Mouse (Mus musculus) midbrain, embryonic 12.5 days (tissue): ENCODE measurements around the gene Atxn1. TPM values are rescaled to one million over a fixed set of nuclear protein-coding genes. Genes with fewer than 3 reads are reported as not detected.

ENCODE experiments used
- ATAC-seq: fragments of 200-750 bp; cut with Nextera tagmentation; 2 replicates; pipeline ENCODE4 v1.8.0; 2017; ENCODE audit warnings: low read depth, moderate TSS enrichment, moderate library complexity; ENCODE audit not compliant: low FRiP score
- H3K27ac ChIP-seq: fragments of 300-500 bp; sonication (generic); replicated peaks from 2 replicates; pipeline ENCODE4 v1.5.1; 2016; ENCODE audit warnings: mild to moderate bottlenecking
- H3K27me3 ChIP-seq: fragments of 300-500 bp; sonication (generic); 2 replicates; pipeline ENCODE4 v1.6.1; 2016; ENCODE audit warnings: mild to moderate bottlenecking
- H3K36me3 ChIP-seq: fragments of 300-500 bp; sonication (generic); 2 replicates; pipeline ENCODE4 v1.6.1; 2016
- H3K4me1 ChIP-seq: fragments of 300-500 bp; sonication (generic); 2 replicates; pipeline ENCODE4 v1.6.1; 2016
- H3K4me2 ChIP-seq: fragments of 300-500 bp; sonication (generic); replicated peaks from 2 replicates; pipeline ENCODE4 v1.6.1; 2016; ENCODE audit warnings: mild to moderate bottlenecking, moderate library complexity
- H3K4me3 ChIP-seq: fragments of 300-500 bp; sonication (generic); 2 replicates; pipeline ENCODE4 v1.5.1; 2016; ENCODE audit warnings: mild to moderate bottlenecking
- H3K9ac ChIP-seq: fragments of 300-500 bp; sonication (generic); replicated peaks from 2 replicates; pipeline ENCODE4 v1.6.1; 2016; ENCODE audit warnings: mild to moderate bottlenecking, moderate library complexity
- H3K9me3 ChIP-seq: fragments of 300-500 bp; sonication (generic); 2 replicates; pipeline ENCODE4 v1.6.1; 2016; ENCODE audit warnings: mild to moderate bottlenecking
- WGBS: fragments of 180-500 bp; shearing (Covaris S2); methylation state at CpG from one replicate; pipeline ENCODE4 v1.1.7; 2016; 5-methylcytosine and 5-hydroxymethylcytosine counted together
- polyA plus RNA-seq: library from polyadenylated mRNA; unstranded; fragments of >200 nt; fragmentation: Nextera tagmentation; extraction: Ambion mirVana; gene quantifications from 2 replicates; pipeline ENCODE4 v1.2.1, GENCODE M21; 2016

The Atxn1 gene
- polyA plus RNA-seq, 1 experiment from 2014 or later, result 4.2 TPM

GRCm38 (mm10) chr13:45866615-45867245 is 98.1 kb downstream of the Atxn1 start:
- H3K9me3 ChIP-seq, result no peaks in the 10 kb centered on the region
- no peak overlapping the region for H3K4me3 ChIP-seq
- 95% methylated on average over 8 of the region's 8 CpGs for WGBS
- no peak overlapping the region for H3K9ac ChIP-seq
- H3K27ac ChIP-seq, result no peak overlapping the region
- H3K4me2 ChIP-seq, result no peak overlapping the region
- ATAC-seq, result no peak
- peaks cover 52% of the 10 kb centered on the region for H3K27me3 ChIP-seq
- 0 out of 2 replicates have a peak, but pooled peaks cover 1% of the 10 kb centered on the region for H3K4me1 ChIP-seq
- no peaks in the 10 kb centered on the region for H3K36me3 ChIP-seq

- ATAC-seq, result no peak
- 92% methylated on average over 10 of the region's 10 CpGs for WGBS
- Histone ChIP-seq H3K36me3 (no peaks in the 10 kb centered on the region), H3K9ac (no peak overlapping the region), H3K9me3 (no peaks in the 10 kb centered on the region), H3K27me3 (peaks cover 56% of the 10 kb centered on the region), H3K4me3 (no peak overlapping the region), H3K4me1 (peaks cover 11% of the 10 kb centered on the region; the same call in 1 of the 2 replicates), H3K27ac (no peak overlapping the region), H3K4me2 (no peak overlapping the region)
Observed at GRCm38 (mm10) chr13:45865620-45866019, 99.2 kb downstream of the Atxn1 start.

- Histone ChIP-seq H3K27ac (no peak overlapping the region), H3K36me3 (no peaks in the 10 kb centered on the region), H3K9ac (no peak overlapping the region), H3K4me2 (no peak overlapping the region), H3K9me3 (no peaks in the 10 kb centered on the region), H3K27me3 (peaks cover 71% of the 10 kb centered on the region), H3K4me1 (peaks cover 17% of the 10 kb centered on the region; the same call in 1 of the 2 replicates), H3K4me3 (no peak overlapping the region)
- no peak for ATAC-seq
- WGBS, result 89% methylated on average over 8 of the region's 8 CpGs
Observed at GRCm38 (mm10) chr13:45863779-45864178, 101.0 kb downstream of the Atxn1 start.

- H3K4me1 ChIP-seq, result peaks cover 17% of the 10 kb centered on the region; the same call in 1 of the 2 replicates
- H3K4me3 ChIP-seq, result no peak overlapping the region
Observed at GRCm38 (mm10) chr13:45861885-45862605, 102.8 kb downstream of the Atxn1 start.

GRCm38 (mm10) chr13:45861098-45861580 is 103.7 kb downstream of the Atxn1 start:
- Histone ChIP-seq H3K27me3 (peaks cover 69% of the 10 kb centered on the region), H3K27ac (no peak overlapping the region)

More at GRCm38 (mm10) chr13:45861885-45862605, 102.8 kb downstream of the Atxn1 start:
- ATAC-seq, result no peak
- no peaks in the 10 kb centered on the region for H3K9me3 ChIP-seq
- H3K27me3 ChIP-seq, result peaks cover 71% of the 10 kb centered on the region
- no peaks in the 10 kb centered on the region for H3K36me3 ChIP-seq
- H3K27ac ChIP-seq, result no peak overlapping the region
- no peak overlapping the region for H3K9ac ChIP-seq
- WGBS, result 78% methylated on average over 13 of the region's 13 CpGs
- H3K4me2 ChIP-seq, result no peak overlapping the region

GRCm38 (mm10) chr13:45859081-45859709 is 105.6 kb downstream of the Atxn1 start:
- peaks cover 17% of the 10 kb centered on the region; the same call in 1 of the 2 replicates for H3K4me1 ChIP-seq

More at GRCm38 (mm10) chr13:45861098-45861580, 103.7 kb downstream of the Atxn1 start:
- Histone ChIP-seq H3K4me3 (no peak overlapping the region), H3K36me3 (no peaks in the 10 kb centered on the region), H3K4me2 (peak overlapping the region; percentile 10; the same call in 1 of the 2 replicates), H3K4me1 (peaks cover 17% of the 10 kb centered on the region; the same call in 1 of the 2 replicates), H3K9me3 (no peaks in the 10 kb centered on the region), H3K9ac (no peak overlapping the region)
- no peak for ATAC-seq
- 13% methylated on average over 10 of the region's 10 CpGs for WGBS

GRCm38 (mm10) chr13:45857416-45857815 is 107.4 kb downstream of the Atxn1 start:
- Histone ChIP-seq H3K4me2 (no peak overlapping the region), H3K27me3 (peaks cover 35% of the 10 kb centered on the region), H3K27ac (no peak overlapping the region), H3K4me1 (peaks cover 17% of the 10 kb centered on the region; the same call in 1 of the 2 replicates), H3K4me3 (no peak overlapping the region), H3K9me3 (no peaks in the 10 kb centered on the region), H3K9ac (no peak overlapping the region), H3K36me3 (no peaks in the 10 kb centered on the region)
- 85% methylated on average over 8 of the region's 8 CpGs for WGBS
- ATAC-seq, result no peak

More at GRCm38 (mm10) chr13:45859081-45859709, 105.6 kb downstream of the Atxn1 start:
- Histone ChIP-seq H3K27ac (no peak overlapping the region; the same call in 1 of the 2 replicates), H3K9ac (no peak overlapping the region), H3K36me3 (no peaks in the 10 kb centered on the region), H3K4me3 (no peak overlapping the region), H3K9me3 (no peaks in the 10 kb centered on the region), H3K4me2 (no peak overlapping the region), H3K27me3 (peaks cover 52% of the 10 kb centered on the region)
- ATAC-seq, result no peak
- 81% methylated on average over 12 of the region's 12 CpGs for WGBS

- 71% methylated on average over 5 of the region's 5 CpGs for WGBS
- Histone ChIP-seq H3K27me3 (peaks cover 17% of the 10 kb centered on the region), H3K4me3 (no peak overlapping the region), H3K4me1 (no peaks in the 10 kb centered on the region), H3K27ac (no peak overlapping the region), H3K9ac (no peak overlapping the region), H3K36me3 (no peaks in the 10 kb centered on the region), H3K9me3 (no peaks in the 10 kb centered on the region), H3K4me2 (no peak overlapping the region)
- ATAC-seq, result no peak
Observed at GRCm38 (mm10) chr13:45854531-45854930, 110.3 kb downstream of the Atxn1 start.

GRCm38 (mm10) chr13:45853691-45854090 is 111.1 kb downstream of the Atxn1 start:
- Histone ChIP-seq H3K27ac (no peak overlapping the region), H3K4me1 (no peaks in the 10 kb centered on the region), H3K36me3 (no peaks in the 10 kb centered on the region), H3K27me3 (peaks cover 9% of the 10 kb centered on the region), H3K4me2 (no peak overlapping the region), H3K9ac (no peak overlapping the region), H3K9me3 (no peaks in the 10 kb centered on the region), H3K4me3 (no peak overlapping the region)
- no peak for ATAC-seq
- WGBS, result 88% methylated on average over 6 of the region's 6 CpGs

GRCm38 (mm10) chr13:45852288-45852687 is 112.5 kb downstream of the Atxn1 start:
- no peak for ATAC-seq
- Histone ChIP-seq H3K4me3 (no peak overlapping the region), H3K9me3 (no peaks in the 10 kb centered on the region), H3K27me3 (peaks cover 4% of the 10 kb centered on the region; the same call in 1 of the 2 replicates), H3K9ac (no peak overlapping the region), H3K4me2 (no peak overlapping the region), H3K4me1 (no peaks in the 10 kb centered on the region), H3K27ac (no peak overlapping the region), H3K36me3 (no peaks in the 10 kb centered on the region)
- WGBS, result 89% methylated on average over 2 of the region's 2 CpGs

- H3K4me2 ChIP-seq, result no peak overlapping the region
- H3K9me3 ChIP-seq, result no peaks in the 10 kb centered on the region
- H3K4me1 ChIP-seq, result no peaks in the 10 kb centered on the region
- H3K4me3 ChIP-seq, result no peak overlapping the region
- no peak for ATAC-seq
- H3K27me3 ChIP-seq, result no peaks in the 10 kb centered on the region
- WGBS, result 85% methylated on average over 2 of the region's 2 CpGs
- H3K9ac ChIP-seq, result no peak overlapping the region
- H3K27ac ChIP-seq, result no peak overlapping the region
- no peaks in the 10 kb centered on the region for H3K36me3 ChIP-seq
Observed at GRCm38 (mm10) chr13:45851746-45852145, 113.1 kb downstream of the Atxn1 start.

- WGBS, result 72% methylated on average over 4 of the region's 4 CpGs
- Histone ChIP-seq H3K36me3 (no peaks in the 10 kb centered on the region), H3K9me3 (no peaks in the 10 kb centered on the region), H3K4me2 (no peak overlapping the region), H3K4me3 (no peak overlapping the region), H3K27me3 (no peaks in the 10 kb centered on the region; the same call in 1 of the 2 replicates), H3K4me1 (no peaks in the 10 kb centered on the region), H3K27ac (no peak overlapping the region), H3K9ac (no peak overlapping the region)
- no peak for ATAC-seq
Observed at GRCm38 (mm10) chr13:45851156-45851555, 113.7 kb downstream of the Atxn1 start.
